Mouse (Mus musculus) midbrain, embryonic 15.5 days (tissue): ENCODE data around the gene Il25. TPM values are rescaled to one million over a fixed set of nuclear protein-coding genes. Genes with fewer than 3 reads are reported as not detected.

Experiments used
- microRNA counts: library from miRNA; unstranded; fragments of <30 nt; microRNA quantifications from one replicate; lab custom pipeline; 2016
- microRNA-seq: library from miRNA; unstranded; fragments of <30 nt; microRNA quantifications from one replicate; pipeline ENCODE4, GENCODE M21; 2016
- polyA plus RNA-seq: library from polyadenylated mRNA; unstranded; fragments of >200 nt; fragmentation: Nextera tagmentation; extraction: Ambion mirVana; gene quantifications from 2 replicates; pipeline ENCODE4 v1.2.1, GENCODE M21; 2015

Gene Il25
- polyA plus RNA-seq, 1 experiment from 2014 or later = 0.48 TPM

MicroRNAs encoded within 50 kb of the gene (microRNA counts, 519-probe panel; counts per million panel counts)
- 1,760 counts per million, percentile 10 among the panel's probes with 10 or more counts for microRNA mmu-miR-208a (lab: Ali Mortazavi, UCI)
- not detected for microRNA mmu-miR-208b (lab: Ali Mortazavi, UCI)

Small RNAs within 50 kb of the gene (microRNA-seq; reads per million reads assigned to microRNA genes)
- gene Mir208a = 7.9 reads per million, percentile 29 among the genes with 10 or more reads in this experiment
- gene Mir208b = 50.4 reads per million, percentile 47 among the genes with 10 or more reads in this experiment

Other genes with a start within 250 kb of the Il25 start
- gene 1700123O20Rik, start 246.5 kb upstream of the Il25 start, polyA plus RNA-seq = 65.5 and 65.6 TPM in 2 replicates
- 145 TPM in 2 replicates for gene Acin1, start 245.8 kb upstream of the Il25 start, polyA plus RNA-seq
- 0.32 and 0.37 TPM in 2 replicates for gene Gm29776, start 233.9 kb upstream of the Il25 start, polyA plus RNA-seq
- gene Cebpe, start 220.5 kb upstream of the Il25 start, polyA plus RNA-seq = 0.13 TPM in 1 of 2 replicates, not detected in the other
- 8.9 and 9.9 TPM in 2 replicates for gene Slc7a8, start 150.7 kb upstream of the Il25 start, polyA plus RNA-seq
- gene Rnf212b, start 118.6 kb upstream of the Il25 start, polyA plus RNA-seq = not detected in 2 replicates
- 13.6 and 14.5 TPM in 2 replicates for gene Homez, start 61.7 kb upstream of the Il25 start, polyA plus RNA-seq
- gene Ppp1r3e, start 55.1 kb upstream of the Il25 start, polyA plus RNA-seq = 3.3 and 3.4 TPM in 2 replicates
- gene Bcl2l2, start 49.3 kb upstream of the Il25 start, polyA plus RNA-seq = 4.1 and 4.8 TPM in 2 replicates
- not detected in 2 replicates for gene Gm20521, start 49.3 kb upstream of the Il25 start, polyA plus RNA-seq
- gene Pabpn1, start 40.2 kb upstream of the Il25 start, polyA plus RNA-seq = 183 and 192 TPM in 2 replicates
- 229 and 248 TPM in 2 replicates for gene Slc22a17, start 19.6 kb upstream of the Il25 start, polyA plus RNA-seq
- gene Efs, start 6.6 kb upstream of the Il25 start, polyA plus RNA-seq = 15.0 and 16.9 TPM in 2 replicates
- 6.5 and 7.2 TPM in 2 replicates for gene Cmtm5, start 3.6 kb downstream of the Il25 start, polyA plus RNA-seq
- gene Myh6, start 34.2 kb downstream of the Il25 start, polyA plus RNA-seq = 1.6 and 2.8 TPM in 2 replicates
- not detected in 2 replicates for gene Gm17428, start 44.2 kb downstream of the Il25 start, polyA plus RNA-seq
- gene Myh7, start 61.9 kb downstream of the Il25 start, polyA plus RNA-seq = 7.5 and 8.7 TPM in 2 replicates
- gene Ngdn, start 82.8 kb downstream of the Il25 start, polyA plus RNA-seq = 47.8 and 50.2 TPM in 2 replicates
- gene Zfhx2, start 159.6 kb downstream of the Il25 start, polyA plus RNA-seq = 33.7 and 37.5 TPM in 2 replicates
- 38.8 and 39.5 TPM in 2 replicates for gene Thtpa, start 162.1 kb downstream of the Il25 start, polyA plus RNA-seq
- 7.5 and 9.2 TPM in 2 replicates for gene Ap1g2, start 173.9 kb downstream of the Il25 start, polyA plus RNA-seq
- gene Jph4, start 184.2 kb downstream of the Il25 start, polyA plus RNA-seq = 39.7 and 42.5 TPM in 2 replicates